Mouse (Mus musculus) CD4-positive naive resting alpha-beta T cell, adult 57 days (primary cell): ENCODE results near the gene Gm21788. TPM values are rescaled to one million over a fixed set of nuclear protein-coding genes. Genes with fewer than 3 reads are reported as not detected.

Experiments
- total RNA-seq: library from RNA; stranded (reverse); gene quantifications from one replicate; pipeline ENCODE4 v1.2.4, GENCODE M21; 2023

The Gm21788 gene
- not detected for total RNA-seq

DNA sequence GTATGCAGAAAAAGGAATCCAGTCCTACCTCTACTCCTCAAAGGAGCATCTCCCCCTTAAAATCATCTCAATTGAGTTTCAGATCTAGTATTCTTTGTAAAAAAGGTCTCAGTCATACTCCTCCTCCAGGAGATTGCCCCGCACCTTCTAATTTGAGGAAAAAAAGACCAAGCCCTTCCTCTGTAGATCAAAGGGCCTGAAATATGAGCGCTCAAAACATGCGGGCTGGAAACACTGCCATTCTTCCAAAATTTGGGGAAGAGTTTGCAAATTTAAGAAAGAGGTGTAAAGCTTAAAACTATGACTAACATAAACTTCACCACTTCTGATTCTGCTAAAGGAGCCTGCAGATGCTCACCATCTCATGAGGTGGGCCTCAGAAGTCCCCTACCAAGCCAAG is at the start of gene Gm21788:
Gene Gm21788 (plus strand): TSS at position 301 of the 400 bp plus-strand sequence.

Other genes starting within 250 kb of the Gm21788 start
- not detected for gene Gm21244, start 235.7 kb upstream of the Gm21788 start, total RNA-seq
- not detected for gene Gm28998, start 151.2 kb upstream of the Gm21788 start, total RNA-seq
- 0.27 TPM for gene Gm20826, start 233.5 kb downstream of the Gm21788 start, total RNA-seq